Mouse (Mus musculus) MEL (cell line): ENCODE results near the gene Sec16b. TPM values are rescaled to one million over a fixed set of nuclear protein-coding genes. Genes with fewer than 3 reads are reported as not detected.

Experiments used
- DNase-seq: peaks from one replicate; pipeline ENCODE4 v3.0.0; 2011; ENCODE audit warnings: low read depth, low spot score
- H3K27ac ChIP-seq: 2 replicates; pipeline ENCODE4 v1.5.1; 2012; ENCODE audit warnings: low read depth, mild to moderate bottlenecking, control low read depth, low read length, moderate library complexity; ENCODE audit not compliant: control insufficient read depth
- H3K27me3 ChIP-seq, 2 experiments: fragments of 150-350 bp in 1 of 2; sonication (generic) in 1 of 2; 2 replicates each; pipeline ENCODE4 v1.6.1; 2012; ENCODE audit warnings: low read length in 2 of 2, mild to moderate bottlenecking in 2 of 2, improper control_type of control experiment in 1 of 2, moderate library complexity in 1 of 2; ENCODE audit not compliant: insufficient read depth in 2 of 2, control insufficient read depth in 1 of 2
- H3K36me3 ChIP-seq, 2 experiments: 2 replicates each; pipeline ENCODE4 v1.6.1; 2012 to 2014; ENCODE audit warnings: low read length in 2 of 2, improper control_type of control experiment in 1 of 2, inconsistent platforms in 1 of 2, mild to moderate bottlenecking in 1 of 2; ENCODE audit not compliant: insufficient read depth in 2 of 2, control insufficient read depth in 1 of 2
- H3K4me1 ChIP-seq, 2 experiments: fragments of 150-350 bp in 1 of 2; sonication (generic) in 1 of 2; 2 replicates each; pipeline ENCODE4 v1.6.1; 2012; ENCODE audit warnings: low read length in 2 of 2, improper control_type of control experiment in 1 of 2, mild to moderate bottlenecking in 1 of 2; ENCODE audit not compliant: insufficient read depth in 2 of 2, control insufficient read depth in 1 of 2
- H3K4me3 ChIP-seq, 2 experiments: fragments of 150-350 bp in 1 of 2; sonication (generic) in 1 of 2; 2 replicates each; pipeline ENCODE4 v1.5.1; 2012; ENCODE audit warnings: low read depth in 2 of 2, low read length in 2 of 2, mild to moderate bottlenecking in 2 of 2, moderate library complexity in 2 of 2, control low read depth in 1 of 2, improper control_type of control experiment in 1 of 2; ENCODE audit not compliant: control insufficient read depth in 1 of 2, insufficient read depth in 1 of 2
- H3K79me2 ChIP-seq: 2 replicates; pipeline ENCODE4 v1.6.1; 2012; ENCODE audit warnings: mild to moderate bottlenecking, low read length, moderate library complexity; ENCODE audit not compliant: control insufficient read depth, poor library complexity, insufficient read depth
- H3K9ac ChIP-seq: 2 replicates; pipeline ENCODE4 v1.6.1; 2012; ENCODE audit warnings: low read depth, mild to moderate bottlenecking, control low read depth, low read length, moderate library complexity; ENCODE audit not compliant: control insufficient read depth, poor library complexity, severe bottlenecking
- H3K9me3 ChIP-seq: fragments of 150-350 bp; sonication (generic); replicated peaks from 2 replicates; pipeline ENCODE4 v1.6.1; 2012; ENCODE audit warnings: mild to moderate bottlenecking, low read length, improper control_type of control experiment, moderate library complexity; ENCODE audit not compliant: insufficient read depth
- BHLHE40 ChIP-seq: IDR thresholded peaks from 2 replicates; pipeline ENCODE4 v1.6.1; 2012; ENCODE audit warnings: low read depth, mild to moderate bottlenecking, inconsistent platforms, low read length, improper control_type of control experiment, borderline replicate concordance
- CTCF ChIP-seq, 3 experiments: IDR thresholded peaks in 2 of 3; conservative IDR thresholded peaks in 1 of 3; 2 replicates each; pipeline ENCODE4 v1.5.1; 2011 to 2012; ENCODE audit warnings: low read length in 3 of 3, low read depth in 2 of 3, mild to moderate bottlenecking in 2 of 3, improper control_type of control experiment in 1 of 3, inconsistent platforms in 1 of 3, mixed read lengths in 1 of 3, moderate library complexity in 1 of 3; ENCODE audit not compliant: control insufficient read depth in 1 of 3, insufficient read depth in 1 of 3, poor library complexity in 1 of 3, severe bottlenecking in 1 of 3
- E2F4 ChIP-seq: IDR thresholded peaks from 2 replicates; pipeline ENCODE4 v1.6.1; 2011; ENCODE audit warnings: low read depth, low read length, improper control_type of control experiment, borderline replicate concordance
- ELF1 ChIP-seq: IDR thresholded peaks from 2 replicates; pipeline ENCODE4 v1.6.1; 2014; ENCODE audit warnings: low read depth, mild to moderate bottlenecking, inconsistent platforms, low read length, improper control_type of control experiment, moderate library complexity
- EP300 ChIP-seq, 2 experiments: IDR thresholded peaks; 2 replicates each; pipeline ENCODE4 v1.6.1; 2011; ENCODE audit warnings: improper control_type of control experiment in 2 of 2, low read length in 2 of 2, low read depth in 1 of 2, mild to moderate bottlenecking in 1 of 2
- KAT2A ChIP-seq: conservative IDR thresholded peaks from 2 replicates; pipeline ENCODE4 v1.6.1; 2012; ENCODE audit warnings: low read depth, low read length, improper control_type of control experiment, inconsistent platforms
- MAFK ChIP-seq: IDR thresholded peaks from 2 replicates; pipeline ENCODE4 v1.6.1; 2011; ENCODE audit warnings: low read depth, mild to moderate bottlenecking, low read length, improper control_type of control experiment, borderline replicate concordance
- MAX ChIP-seq: IDR thresholded peaks from 2 replicates; pipeline ENCODE4 v1.6.1; 2011; ENCODE audit warnings: low read length, improper control_type of control experiment
- MEF2A ChIP-seq: IDR thresholded peaks from 2 replicates; pipeline ENCODE4 v1.6.1; 2014; ENCODE audit warnings: low read depth, mild to moderate bottlenecking, inconsistent platforms, low read length, improper control_type of control experiment; ENCODE audit not compliant: poor library complexity, insufficient replicate concordance, severe bottlenecking; ENCODE audit errors: extremely low read depth
- MYB ChIP-seq: IDR thresholded peaks from 2 replicates; pipeline ENCODE4 v1.6.1; 2011; ENCODE audit warnings: mild to moderate bottlenecking, low read depth, low read length, improper control_type of control experiment
- NRF1 ChIP-seq: IDR thresholded peaks from 2 replicates; pipeline ENCODE4 v1.6.1; 2014; ENCODE audit warnings: low read depth, mild to moderate bottlenecking, inconsistent platforms, low read length, improper control_type of control experiment, moderate library complexity; ENCODE audit not compliant: poor library complexity, insufficient read depth, severe bottlenecking
- RAD21 ChIP-seq: IDR thresholded peaks from 2 replicates; pipeline ENCODE4 v1.6.1; 2011; ENCODE audit warnings: mild to moderate bottlenecking, low read depth, low read length, improper control_type of control experiment
- SIN3A ChIP-seq: IDR thresholded peaks from 2 replicates; pipeline ENCODE4 v1.6.1; 2012; ENCODE audit warnings: low read length, improper control_type of control experiment, inconsistent platforms
- TAL1 ChIP-seq: IDR thresholded peaks from 2 replicates; pipeline ENCODE4 v1.6.1; 2012; ENCODE audit warnings: mild to moderate bottlenecking, inconsistent platforms, low read length, moderate library complexity, mixed read lengths
- TBP ChIP-seq: IDR thresholded peaks from 2 replicates; pipeline ENCODE4 v1.8.0; 2011; ENCODE audit warnings: low read depth, low read length, improper control_type of control experiment
- TCF12 ChIP-seq: IDR thresholded peaks from 2 replicates; pipeline ENCODE4 v1.6.1; 2014; ENCODE audit warnings: low read depth, mild to moderate bottlenecking, inconsistent platforms, low read length, improper control_type of control experiment, moderate library complexity
- UBTF ChIP-seq: IDR thresholded peaks from 2 replicates; pipeline ENCODE4 v1.6.1; 2012; ENCODE audit warnings: low read depth, mild to moderate bottlenecking, inconsistent platforms, low read length, improper control_type of control experiment, moderate library complexity, borderline replicate concordance; ENCODE audit not compliant: insufficient read depth
- ZC3H11A ChIP-seq: IDR thresholded peaks from 2 replicates; pipeline ENCODE4 v1.6.1; 2012; ENCODE audit warnings: low read depth, mild to moderate bottlenecking, inconsistent platforms, low read length, improper control_type of control experiment
- ZKSCAN1 ChIP-seq: IDR thresholded peaks from 2 replicates; pipeline ENCODE4 v1.6.1; 2012; ENCODE audit warnings: low read depth, mild to moderate bottlenecking, inconsistent platforms, low read length, improper control_type of control experiment, moderate library complexity
- ZMIZ1 ChIP-seq: IDR thresholded peaks from 2 replicates; pipeline ENCODE4 v1.6.1; 2012; ENCODE audit warnings: low read depth, mild to moderate bottlenecking, inconsistent platforms, low read length, improper control_type of control experiment, moderate library complexity
- polyA plus RNA-seq, 2 experiments: library from polyadenylated mRNA; stranded (reverse) in 1 of 2; unstranded in 1 of 2; fragments of >175 nt in 1 of 2; fragments of >200 nt in 1 of 2; gene quantifications; 2 replicates each; pipeline versions ENCODE4 v1.2.1 to v1.2.4; 2012; ENCODE audit warnings: low replicate concordance in 2 of 2, low read depth in 1 of 2; ENCODE audit not compliant: insufficient read length in 2 of 2, insufficient read depth in 1 of 2, missing spikeins in 1 of 2
- total RNA-seq: library from RNA; depleted of rRNA; stranded (reverse); fragments of 300-350 nt; gene quantifications from 2 replicates; pipeline ENCODE4 v1.2.3, GENCODE M21; 2012

Gene Sec16b
- total and polyA plus RNA-seq, 3 experiments = 0.03 to 0.04 TPM; not detected in 1

DNA sequence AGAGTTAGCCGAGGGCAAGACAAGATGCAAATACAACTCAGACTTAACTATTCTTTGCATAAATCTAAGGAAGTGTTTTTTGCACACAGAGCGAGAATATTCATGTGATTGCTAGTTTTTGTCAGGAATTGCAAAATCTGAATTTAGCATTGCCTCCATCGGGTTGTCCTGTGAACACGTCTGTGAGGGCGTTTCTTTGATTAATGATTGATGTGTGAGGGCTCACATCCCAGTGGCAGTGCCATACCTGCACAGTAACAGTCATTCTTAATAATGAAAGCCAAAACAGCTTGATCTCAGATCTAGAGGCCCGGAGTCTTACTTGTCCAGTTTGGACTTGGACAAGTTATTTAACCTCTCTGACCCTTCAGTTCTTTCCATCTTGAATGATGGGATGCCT, 3.5 kb upstream of the Sec16b start (continued):
- no peak for TF ChIP-seq ZC3H11A
- TF ChIP-seq MYB = no peak
- no peak for TF ChIP-seq CTCF (IDR thresholded peaks at IDR 0.05 in 2 of 3, conservative IDR thresholded peaks at IDR 0.05 in 1 of 3; ENCODE audit: control insufficient read depth in 1 of 3, insufficient read depth in 1 of 3, low read depth in 2 of 3, low read length in 3 of 3, poor library complexity in 1 of 3, severe bottlenecking in 1 of 3)

DNA sequence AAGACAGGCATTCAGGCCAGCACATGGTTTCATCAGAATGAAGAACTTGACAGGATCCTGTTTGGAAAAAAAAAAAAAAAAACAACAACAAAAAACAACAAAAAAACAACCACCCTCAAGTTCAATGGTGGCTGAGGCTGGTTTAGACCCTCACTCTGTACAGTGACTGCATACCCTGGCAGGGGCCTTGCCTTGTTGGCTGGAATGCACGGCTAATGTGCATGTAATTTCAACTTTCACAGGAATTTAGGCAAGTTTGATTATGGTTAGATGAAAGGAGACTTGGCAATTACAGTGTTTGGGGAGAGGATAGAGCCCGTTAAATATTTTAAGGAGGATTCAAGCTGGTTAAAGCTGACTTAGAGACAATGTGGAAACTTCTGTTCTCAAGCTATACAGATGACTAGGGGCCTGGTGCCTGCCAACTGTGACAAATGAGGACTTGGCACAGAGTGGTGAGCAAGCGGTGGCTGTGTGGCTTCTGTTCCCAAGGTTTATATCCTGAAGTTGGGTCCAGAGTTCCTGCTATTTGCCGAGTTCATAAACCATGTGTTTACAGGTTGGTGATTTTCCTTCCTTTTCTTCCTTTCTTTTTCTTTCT, 567 bp downstream of the Sec16b start:
- no peaks in the 10 kb centered on the region for H3K9me3 ChIP-seq
- H3K4me1 ChIP-seq = no peaks in the 10 kb centered on the region; a peak in 1 of 4 replicates
- TF ChIP-seq TCF12 (no peak), ZC3H11A (no peak), ELF1 (no peak), TAL1 (no peak), CTCF (IDR thresholded peaks at IDR 0.05 in 2 of 3, conservative IDR thresholded peaks at IDR 0.05 in 1 of 3; ENCODE audit: control insufficient read depth in 1 of 3, insufficient read depth in 1 of 3, low read depth in 2 of 3, low read length in 3 of 3, poor library complexity in 1 of 3, severe bottlenecking in 1 of 3) (no peak), MAX (no peak), BHLHE40 (no peak)
- TF ChIP-seq, all 39 proteins: peak for 0
- no peak overlapping the region for H3K9ac ChIP-seq
- no peak overlapping the region for H3K4me3 ChIP-seq
- no peaks in the 10 kb centered on the region for H3K79me2 ChIP-seq
- H3K36me3 ChIP-seq = peaks cover 0 to 2% of the 10 kb centered on the region in 2 experiments; a peak in 1 of 4 replicates
- DNase-seq = no peak
- H3K27ac ChIP-seq = no peak overlapping the region
- H3K27me3 ChIP-seq = no peaks in the 10 kb centered on the region

GRCm38 (mm10) chr1:157507814-157508213, 1.3 kb downstream of the Sec16b start:
- Histone ChIP-seq H3K36me3 (peaks cover 0 to 2% of the 10 kb centered on the region in 2 experiments; a peak in 1 of 4 replicates), H3K9me3 (no peaks in the 10 kb centered on the region), H3K9ac (no peak overlapping the region), H3K27me3 (no peaks in the 10 kb centered on the region), H3K79me2 (no peaks in the 10 kb centered on the region), H3K4me1 (peaks cover 0 to 2% of the 10 kb centered on the region in 2 experiments; a peak in 2 of 4 replicates), H3K27ac (no peak overlapping the region), H3K4me3 (no peak overlapping the region)
- no peak for DNase-seq
- TF ChIP-seq TBP = no peak
- no peak for TF ChIP-seq ZMIZ1
- no peak for TF ChIP-seq NRF1
- no peak for TF ChIP-seq CTCF (IDR thresholded peaks at IDR 0.05 in 2 of 3, conservative IDR thresholded peaks at IDR 0.05 in 1 of 3; ENCODE audit: control insufficient read depth in 1 of 3, insufficient read depth in 1 of 3, low read depth in 2 of 3, low read length in 3 of 3, poor library complexity in 1 of 3, severe bottlenecking in 1 of 3)
- no peak for TF ChIP-seq KAT2A
- no peak for TF ChIP-seq ZKSCAN1
- no peak for TF ChIP-seq E2F4
- TF ChIP-seq UBTF = no peak
- no peak for TF ChIP-seq MEF2A
- TF ChIP-seq ZC3H11A = no peak
- no peak for TF ChIP-seq EP300 (IDR thresholded peaks at IDR 0.05; ENCODE audit: low read depth in 1 of 2, low read length in 2 of 2)
- no peak for TF ChIP-seq SIN3A
- TF ChIP-seq MYB = no peak
- no peak for TF ChIP-seq RAD21
- TF ChIP-seq ELF1 = no peak
- no peak for TF ChIP-seq MAFK
